Mouse (Mus musculus) gastrocnemius, postnatal 14 days (tissue): ENCODE data around the gene Dnah7b. TPM values are rescaled to one million over a fixed set of nuclear protein-coding genes. Genes with fewer than 3 reads are reported as not detected.
"Not testable (repeated sequence)": the region's sequence is repeated elsewhere in the genome, so short reads cannot be mapped to it uniquely, and the experiment has no call there.

ENCODE experiments used
- DNase-seq: peaks from one replicate; pipeline ENCODE4 v3.0.0; 2021; ENCODE audit warnings: mixed read lengths
- intact Hi-C: fragments of 180-260 bp; cut with DNase I; formaldehyde crosslinking; loops from one replicate; pipeline ENCODE4 v1.15.1; 2025; ENCODE audit warnings: low total_unique reads
- long read RNA-seq, 2 experiments: library from polyadenylated mRNA; stranded (forward); transcript quantifications; one replicate each; pipeline ENCODE4 v2.0.0; 2021
- total RNA-seq, 2 experiments: library from RNA; stranded (reverse); gene quantifications; 2 replicates each; pipeline ENCODE4 v1.2.3; 2021

The Dnah7b gene
- total RNA-seq, result under 1 TPM; 0.18 to 0.29 TPM
- long read RNA-seq, experiment 1, result 0 reads
- long read RNA-seq, experiment 2, result 0 reads

DNA sequence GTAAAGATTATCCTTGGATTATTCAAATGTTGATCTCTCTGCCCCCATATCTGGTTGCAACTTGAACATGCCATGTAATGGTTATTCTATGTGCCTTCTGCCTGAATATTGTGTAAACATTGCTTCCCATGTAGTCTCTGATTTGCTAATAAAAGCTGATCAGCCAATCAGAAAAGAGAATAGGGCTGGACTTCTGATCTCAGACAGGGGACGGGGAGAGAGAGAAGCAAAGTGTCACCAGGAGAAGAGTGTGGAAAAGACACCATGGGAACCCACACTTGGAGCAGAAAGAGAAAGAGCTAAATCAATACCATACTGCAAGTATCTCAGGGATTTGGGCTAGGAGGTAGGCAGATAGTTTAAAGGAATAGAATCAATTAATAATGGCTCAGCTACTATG, at the start of gene Dnah7b:
TSS of gene Dnah7b (plus strand) at position 301 of the 400 bp plus-strand sequence.
- no peak for DNase-seq
- intact Hi-C loops, result loop anchor here (10.0 kb wide), 1 partner anchor 349 kb away; no protein-coding TSS in a partner anchor

DNA sequence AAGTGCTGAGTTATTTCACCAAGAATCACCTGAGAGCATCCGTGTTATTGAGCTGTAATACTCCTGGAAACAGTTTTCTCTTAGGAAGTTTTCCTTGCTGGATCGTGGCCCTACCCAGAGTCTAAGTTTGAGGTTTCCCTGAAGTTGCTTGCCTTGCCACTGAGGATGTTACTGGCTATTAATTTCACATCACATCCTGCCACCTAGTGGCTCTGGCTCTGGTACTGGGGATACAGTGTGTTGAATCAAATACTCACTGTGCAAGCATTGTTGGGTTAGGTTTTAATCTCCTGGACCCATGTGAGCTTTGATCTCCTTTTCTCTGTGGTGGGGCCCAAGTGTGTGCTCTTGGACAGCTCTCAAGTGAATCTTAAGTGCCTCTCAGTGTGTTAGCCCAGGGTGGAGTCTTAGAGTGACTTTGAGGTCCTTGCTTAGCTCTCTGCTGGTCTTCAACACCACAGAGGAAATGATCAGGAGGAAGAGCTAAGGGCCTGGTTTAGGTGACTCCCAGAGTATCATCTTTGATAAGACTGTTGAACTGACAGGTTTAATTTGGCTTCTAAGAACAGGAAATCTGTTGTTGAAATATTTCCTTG, 47.6 kb upstream of the Dnah7b start:
- intact Hi-C loops, result no loop called here
- DNase-seq, result peak; percentile 44

DNA sequence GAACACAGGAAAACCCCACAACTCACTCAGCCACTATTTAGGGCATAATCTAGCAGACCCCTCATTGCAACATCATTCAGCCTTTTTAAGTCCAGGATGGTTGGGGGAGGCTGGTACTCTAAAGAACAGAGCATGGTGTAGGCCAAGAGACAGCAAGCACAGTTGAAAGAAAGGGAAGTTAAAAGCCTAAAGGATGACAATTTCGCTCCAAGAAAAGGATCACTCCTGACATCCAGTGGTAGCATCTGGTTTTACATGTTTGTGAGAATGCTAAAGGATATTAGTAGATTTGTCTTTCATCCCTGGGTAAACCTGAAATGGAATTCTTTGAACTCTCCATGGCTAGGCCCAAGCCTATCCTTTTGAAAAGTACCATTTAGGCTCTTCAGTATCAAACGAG, 43.9 kb upstream of the Dnah7b start:
- no peak for DNase-seq
- intact Hi-C loops, result loop anchor here (5.0 kb wide), 1 partner anchor 205 kb away; no protein-coding TSS in a partner anchor

DNA sequence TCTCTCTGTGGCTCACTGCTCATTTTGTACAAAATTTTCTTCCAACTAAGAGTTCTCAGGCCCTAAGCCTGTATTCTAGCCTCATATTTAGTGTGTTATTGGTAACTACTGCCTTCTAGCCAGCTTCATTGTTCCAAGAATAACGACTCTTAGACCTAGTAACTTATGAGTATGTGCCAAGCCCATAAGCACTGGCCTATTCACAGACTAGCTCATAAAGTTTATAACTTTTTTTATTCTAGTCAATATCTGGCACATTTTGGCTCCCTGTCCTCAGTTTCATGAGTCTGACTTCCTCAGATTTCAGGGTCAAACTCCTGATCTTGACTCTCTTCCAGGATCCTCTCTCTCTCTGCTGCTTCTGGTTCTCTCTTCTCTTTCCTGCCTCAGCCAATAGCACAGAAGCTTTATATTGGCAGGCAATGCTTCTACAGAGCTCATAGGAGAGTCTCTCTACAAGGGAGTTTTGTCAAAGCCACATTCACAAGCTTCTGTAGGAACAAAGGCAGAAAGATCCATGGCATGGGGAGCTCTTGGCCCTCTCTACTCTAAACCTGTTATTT, 34.0 kb upstream of the Dnah7b start:
- intact Hi-C loops, result no loop called here
- no peak for DNase-seq

DNA sequence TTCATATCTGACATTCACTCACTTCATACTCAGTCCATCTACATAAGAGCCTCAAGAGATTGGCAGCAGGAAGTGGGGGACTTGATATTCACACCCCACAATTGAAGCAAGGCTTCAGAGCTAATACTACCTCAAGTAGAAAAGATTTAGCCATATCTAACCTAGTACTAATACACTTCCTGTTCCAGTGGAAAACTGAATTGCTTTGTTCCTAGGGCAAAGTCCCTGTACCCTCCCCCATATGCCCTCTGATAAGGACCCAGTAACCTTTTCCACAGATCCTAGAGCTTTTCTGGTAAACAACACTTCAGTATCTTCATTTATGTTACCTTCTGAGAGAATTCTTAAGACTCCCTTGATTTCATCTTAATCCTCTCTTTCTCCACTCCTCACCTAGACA, 17.9 kb upstream of the Dnah7b start:
- intact Hi-C loops, result no loop called here
- no peak for DNase-seq

DNA sequence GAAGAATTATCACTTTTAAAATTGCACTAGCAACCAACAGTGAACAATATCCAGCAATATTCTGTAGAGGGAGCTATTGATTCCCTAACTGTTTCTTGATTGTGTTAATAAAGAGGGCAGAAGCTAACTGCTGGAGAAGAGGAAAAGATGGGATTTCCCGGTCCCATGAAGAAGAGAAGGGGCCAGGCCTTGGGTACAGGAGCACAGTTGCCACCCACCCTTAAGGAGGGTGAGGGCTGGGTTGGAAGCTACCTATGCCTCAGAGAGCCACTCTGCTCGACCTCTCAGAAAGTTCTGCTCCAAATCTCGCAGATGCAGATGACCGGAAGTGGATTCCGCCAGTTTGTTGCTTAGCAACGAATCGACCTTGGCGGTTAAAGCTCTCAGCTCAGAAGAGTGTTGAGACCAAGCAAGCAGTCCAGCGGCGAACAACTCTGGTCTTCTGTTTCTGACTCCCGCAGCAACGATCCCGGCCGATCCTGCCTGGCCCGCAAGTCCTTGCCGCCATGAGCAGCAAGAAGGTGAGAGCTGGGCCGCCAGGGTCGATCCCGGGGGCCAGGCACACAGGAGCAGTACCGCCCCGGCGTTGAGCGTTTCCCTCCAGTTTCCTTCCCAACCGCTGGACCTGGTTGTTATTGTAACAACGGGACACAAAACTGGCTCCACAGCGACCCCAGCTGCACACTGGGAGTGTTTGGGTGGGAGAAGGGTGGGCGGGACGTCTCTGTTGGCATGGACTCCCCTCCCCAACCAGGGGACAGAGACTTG, 553 bp downstream of the Dnah7b start:
- peak; percentile 59 for DNase-seq
- intact Hi-C loops, result loop anchor here (10.0 kb wide), 1 partner anchor 348 kb away; no protein-coding TSS in a partner anchor

DNA sequence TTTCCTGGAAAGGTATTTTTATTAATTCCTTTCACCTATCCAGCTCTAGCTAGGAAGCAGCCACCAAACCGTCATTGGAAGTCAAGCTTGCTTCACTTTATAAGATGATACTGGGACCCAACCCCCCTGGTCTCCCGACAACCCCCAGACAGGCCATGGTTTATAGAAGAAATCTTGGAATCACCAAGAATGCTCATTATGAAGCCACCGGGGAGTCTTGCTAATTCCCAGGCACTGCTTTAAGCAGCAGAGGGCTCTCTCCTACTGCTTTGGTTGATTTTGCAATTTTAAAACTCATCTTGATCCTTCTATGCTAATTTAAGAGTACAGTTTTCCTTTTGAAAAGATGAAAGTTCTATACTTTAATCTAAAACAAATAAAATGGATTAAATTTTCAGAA, 2.7 kb downstream of the Dnah7b start:
- intact Hi-C loops, result loop anchor here (10.0 kb wide), 1 partner anchor 346 kb away; no protein-coding TSS in a partner anchor

DNA sequence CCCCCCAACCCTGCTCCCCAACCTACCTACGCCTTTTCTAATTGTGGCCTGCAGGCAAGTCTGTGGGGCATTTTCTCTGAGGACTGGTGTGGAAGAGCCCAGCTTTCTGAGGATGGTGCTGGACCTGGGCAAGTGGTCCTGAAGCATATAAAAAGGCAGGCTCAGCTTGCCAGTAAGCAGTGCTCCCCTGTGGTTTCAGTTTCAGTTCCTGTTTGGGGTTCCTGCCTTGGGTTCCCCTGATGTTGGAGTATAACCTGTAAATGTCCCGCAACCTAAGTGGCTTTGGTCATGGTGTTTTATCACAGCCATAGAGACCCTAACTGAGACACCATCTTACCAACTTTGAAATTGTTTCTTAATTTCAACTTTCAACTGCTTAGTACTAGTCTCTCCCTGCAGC, 11.8 kb downstream of the Dnah7b start:
- DNase-seq, result no peak
- intact Hi-C loops, result no loop called here

More for the DNA sequence above, 2.7 kb downstream of the Dnah7b start:
- DNase-seq, result not testable (repeated sequence)

DNA sequence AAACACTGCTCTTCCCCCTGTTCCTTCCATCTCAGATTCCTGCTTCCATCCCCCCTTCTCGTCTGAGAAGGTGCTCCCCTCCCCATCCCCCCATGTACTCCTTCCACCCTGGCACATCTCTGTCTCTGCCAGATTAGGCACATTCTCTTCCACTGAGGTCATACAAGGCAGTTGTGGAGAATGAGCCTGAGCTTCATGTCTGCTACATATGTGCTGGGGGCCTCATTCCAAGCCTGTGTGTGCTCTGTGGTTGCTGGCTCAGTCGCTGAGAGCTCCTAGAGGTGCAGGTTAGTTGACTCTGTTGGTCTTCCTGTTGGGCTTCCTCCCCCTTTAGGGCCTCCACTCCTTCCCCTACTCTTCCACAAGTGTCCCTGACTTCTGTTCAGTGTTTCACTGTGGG, 34.4 kb downstream of the Dnah7b start:
- no peak for DNase-seq
- intact Hi-C loops, result no loop called here

DNA sequence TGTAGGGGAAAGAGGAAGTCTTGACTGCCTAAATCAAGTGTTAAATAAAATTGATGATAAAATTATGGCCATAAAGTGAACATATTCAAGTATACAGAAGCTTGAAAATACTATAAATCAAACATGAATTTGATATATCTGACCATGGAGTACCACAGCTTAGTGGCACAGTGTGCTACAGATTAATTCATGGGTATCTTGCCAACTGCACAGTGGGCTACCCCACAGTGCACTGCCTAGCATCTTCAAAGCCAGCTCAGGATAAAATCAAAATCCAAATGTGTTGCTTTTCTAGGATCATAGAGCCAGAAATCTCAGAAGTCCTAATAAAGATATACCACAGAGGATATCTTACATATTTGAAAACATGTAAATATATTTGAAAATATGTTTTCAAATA, 46.5 kb downstream of the Dnah7b start:
- DNase-seq, intact Hi-C loops: not testable (repeated sequence)

DNA sequence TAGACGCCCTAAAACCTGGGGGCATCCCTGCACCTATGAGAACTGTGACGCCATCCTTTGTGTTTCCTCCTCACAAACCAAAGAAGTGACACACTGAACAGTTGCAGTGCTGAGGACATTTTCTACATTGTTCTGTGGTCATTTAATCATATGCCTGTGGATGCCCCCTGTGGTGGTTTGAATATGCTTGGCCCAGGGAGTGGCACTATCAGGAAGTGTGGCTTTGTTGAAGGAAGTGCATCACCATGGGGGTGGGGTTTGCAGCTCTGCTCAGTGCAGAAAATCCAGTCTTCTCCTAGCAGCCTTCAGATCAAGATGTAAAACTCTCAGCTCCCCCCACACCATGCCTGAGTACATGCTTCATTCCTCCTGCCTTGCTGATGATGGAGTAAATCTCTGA, 51.1 kb downstream of the Dnah7b start:
- intact Hi-C loops, result not testable (repeated sequence)

DNA sequence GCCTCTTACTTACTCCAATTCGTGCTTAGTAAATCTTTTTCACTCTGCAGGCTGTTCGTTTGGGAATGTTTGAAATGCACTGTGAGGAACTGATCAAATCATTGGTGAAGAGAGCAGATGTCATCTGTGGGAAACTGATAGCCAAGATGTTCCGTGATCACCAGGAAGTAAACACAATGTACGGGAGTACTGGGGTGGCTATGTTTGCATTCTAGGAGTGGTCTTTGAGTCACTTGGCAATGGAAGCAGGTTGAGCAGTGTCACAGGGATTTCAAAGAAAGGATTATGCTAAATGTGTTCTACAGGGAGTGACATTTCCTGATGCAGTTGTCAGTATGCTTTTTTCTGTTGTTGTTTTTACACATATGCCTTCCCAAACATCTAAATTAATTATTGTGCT, 61.9 kb downstream of the Dnah7b start:
- intact Hi-C loops, result no loop called here
- DNase-seq, result no peak

More for the DNA sequence above, 51.1 kb downstream of the Dnah7b start:
- DNase-seq, result not testable (repeated sequence)

DNA sequence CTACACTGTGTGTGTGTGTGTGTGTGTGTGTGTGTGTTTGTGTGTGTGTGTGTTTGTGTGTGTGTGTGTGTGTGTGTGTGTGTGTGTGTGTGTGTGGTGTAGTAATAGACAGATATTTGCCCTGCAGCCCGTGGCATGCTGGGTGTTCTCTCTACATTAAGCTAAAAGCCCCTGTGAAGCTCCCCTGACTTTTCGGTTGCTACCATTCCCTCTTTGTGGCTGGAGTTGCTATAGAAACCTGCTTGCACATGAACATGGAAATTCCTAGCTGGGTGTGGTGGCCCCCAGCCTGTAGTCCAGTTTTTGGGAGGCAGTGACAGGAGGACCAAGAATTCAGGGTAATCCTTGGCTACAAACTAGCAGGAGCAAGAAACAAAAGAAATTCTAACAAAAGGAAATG, 130.7 kb downstream of the Dnah7b start:
- DNase-seq, result not testable (repeated sequence)

DNA sequence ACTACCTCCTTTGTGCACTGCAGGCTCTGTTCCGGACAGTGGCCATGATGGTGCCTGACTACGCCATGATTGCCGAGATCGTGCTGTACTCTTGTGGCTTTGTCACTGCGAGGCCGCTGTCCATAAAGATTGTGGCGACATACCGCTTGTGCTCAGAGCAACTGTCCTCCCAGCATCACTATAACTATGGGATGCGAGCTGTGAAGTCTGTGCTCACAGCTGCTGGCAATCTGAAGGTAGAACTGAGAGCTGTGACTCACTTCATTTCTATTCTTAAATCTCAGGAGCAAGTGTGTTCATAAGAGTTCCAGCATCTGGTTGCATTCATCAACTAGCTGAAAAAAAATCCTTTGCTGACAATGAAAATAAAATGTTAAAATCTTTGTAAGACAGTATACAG, 135.1 kb downstream of the Dnah7b start:
- DNase-seq, intact Hi-C loops: not testable (repeated sequence)

More for the DNA sequence above, 130.7 kb downstream of the Dnah7b start:
- intact Hi-C loops, result not testable (repeated sequence)

DNA sequence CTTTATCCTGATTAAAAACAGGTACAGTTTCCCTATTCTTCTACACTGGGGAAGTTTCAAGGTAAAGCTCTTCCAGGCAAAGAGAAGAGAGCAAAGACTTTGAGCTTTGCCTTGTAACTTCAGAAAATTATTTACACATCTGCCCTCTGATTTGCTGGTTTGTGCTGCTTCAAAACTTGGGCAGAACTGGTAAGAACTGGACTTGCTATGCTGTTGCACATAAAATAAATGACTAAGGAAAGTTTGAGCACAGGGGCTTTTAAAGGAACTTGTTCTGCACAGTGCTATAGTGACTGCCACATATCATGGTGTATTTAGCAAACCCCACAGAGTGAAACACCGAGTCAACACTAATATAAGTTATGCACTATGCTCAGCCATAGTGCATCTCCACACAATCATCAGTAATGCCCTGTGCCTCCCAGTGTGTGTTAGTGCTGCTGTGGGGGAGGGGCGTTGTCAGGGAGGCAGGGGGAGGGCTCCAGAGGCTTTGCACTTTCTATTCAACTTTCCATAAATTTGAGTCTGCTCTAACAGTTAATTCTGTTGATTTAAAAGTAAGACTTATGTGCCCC, 144.0 kb downstream of the Dnah7b start:
- DNase-seq, intact Hi-C loops: not testable (repeated sequence)

DNA sequence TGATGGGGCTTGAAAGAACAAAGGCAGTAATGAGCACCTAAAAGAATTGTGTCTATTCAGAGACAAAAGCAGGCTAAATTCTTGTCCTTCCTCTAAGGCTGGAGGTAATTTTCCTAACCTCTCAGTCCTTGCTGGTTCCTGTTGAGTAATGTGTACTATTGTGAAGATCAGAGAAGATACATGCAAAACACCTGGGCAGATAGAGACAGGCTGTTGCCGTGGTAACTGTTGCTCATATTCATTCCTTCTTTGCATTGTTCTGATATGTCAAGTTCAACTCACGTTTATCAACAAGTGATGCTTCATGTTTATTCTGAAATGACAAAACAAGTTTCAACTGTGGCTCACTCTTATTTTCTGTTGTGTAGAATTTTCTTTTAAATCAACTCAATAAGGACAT, 156.6 kb downstream of the Dnah7b start:
- intact Hi-C loops, DNase-seq: not testable (repeated sequence)

DNA sequence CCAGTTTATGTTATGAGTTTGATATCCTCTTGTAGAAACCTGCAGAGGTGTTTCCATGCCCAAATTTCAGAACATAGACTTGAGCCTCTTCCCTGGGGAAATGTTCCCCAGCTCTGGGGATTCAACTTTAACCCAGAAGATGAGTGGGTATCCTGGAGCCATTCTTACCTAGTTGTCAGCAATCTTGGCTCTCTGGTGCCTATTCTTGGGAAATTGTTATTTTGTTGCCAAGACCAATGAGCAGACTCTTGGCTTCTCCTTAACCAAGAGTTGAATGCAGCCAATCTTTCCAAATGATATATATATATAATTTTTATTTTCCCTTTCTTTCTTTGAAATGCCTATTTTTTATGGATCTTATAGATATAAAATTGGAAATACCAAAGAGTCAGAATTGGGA, 160.0 kb downstream of the Dnah7b start:
- intact Hi-C loops, DNase-seq: not testable (repeated sequence)

DNA sequence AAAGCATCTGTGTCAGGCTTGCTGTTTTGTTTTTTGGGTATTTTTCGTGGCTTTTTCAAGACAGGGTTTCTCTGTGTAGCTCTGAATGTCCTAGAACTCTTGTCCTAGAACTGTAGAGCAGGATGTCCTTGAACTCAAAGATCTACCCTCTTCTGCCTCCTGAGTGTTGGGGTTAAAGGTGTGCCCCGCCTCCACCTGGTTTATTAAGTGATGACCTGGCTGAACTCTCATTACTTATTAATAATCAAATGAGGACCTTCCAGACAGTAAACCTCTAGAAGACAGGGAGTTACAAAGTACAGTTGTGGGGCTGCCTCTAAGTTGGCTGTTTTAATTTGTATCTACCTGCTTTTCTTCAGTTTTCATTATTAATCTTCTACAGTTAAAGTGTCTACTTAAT, 202.7 kb downstream of the Dnah7b start:
- intact Hi-C loops, DNase-seq: not testable (repeated sequence)

DNA sequence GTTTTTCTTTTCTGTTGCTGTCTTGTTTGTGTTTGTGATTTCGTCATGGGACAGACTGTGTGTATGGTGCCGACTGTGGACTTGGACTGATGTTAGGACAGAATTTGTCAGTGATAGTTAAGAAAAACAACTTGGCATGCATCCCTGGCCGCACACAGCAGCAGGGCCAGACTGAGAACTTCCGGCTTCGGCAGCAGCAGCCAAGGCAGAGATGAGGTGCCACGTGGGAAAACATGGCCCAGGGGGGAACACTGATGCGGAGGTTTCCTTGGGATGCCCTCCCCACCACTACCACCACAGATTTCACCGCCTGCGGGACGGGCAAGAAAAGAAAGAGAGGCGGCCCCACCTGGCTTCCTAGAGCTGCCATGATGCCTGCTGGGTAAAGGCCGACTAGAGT, 205.8 kb downstream of the Dnah7b start:
- DNase-seq, result no peak
- intact Hi-C loops, result no loop called here
